Mouse (Mus musculus): Measurements from ENCODE around the gene Mest. TPM values are rescaled to one million over a fixed set of nuclear protein-coding genes. Genes with fewer than 3 reads are reported as not detected.
A peak's percentile ranks its signal among the peaks of the same experiment; 100 is the strongest.

Gene Mest
- 1 to 10 TPM; 1.6 to 2.4 TPM for total RNA-seq (2021)
- long read RNA-seq, experiment 1, transcript Mest-211 (12 exons, 2,561 nt) = major isoform, 7 of 8 reads
- long read RNA-seq, experiment 1, partial matches to known transcripts = 1 of 8 reads
- long read RNA-seq, experiment 1, other reads (novel, unspliced or antisense) = 0 of 8 reads
- long read RNA-seq, experiment 2 = 0 reads

- intact Hi-C loops (cut with DNase I) = no loop called here
- H3K4me3 ChIP-seq = no peak within 1 kb of the TSS
- DNase-seq = no peak
- no peak within 1 kb of the TSS for H3K27ac ChIP-seq
- TF ChIP-seq CTCF (IDR thresholded peaks at IDR 0.05) = no peak
These were observed at the start of gene Mest for GRCm38 (mm10) chr6:30723331-30723730. Mest (plus strand) TSS chr6:30723547.

GRCm38 (mm10) chr6:30673764-30674561 lies 49.4 kb upstream of the Mest start:
- peak; percentile 56 for DNase-seq
- H3K4me3 ChIP-seq = peak overlapping the region; percentile 70
- TF ChIP-seq CTCF (IDR thresholded peaks at IDR 0.05) = no peak
- intact Hi-C loops (cut with DNase I) = no loop called here
- H3K27ac ChIP-seq = peak overlapping the region; percentile 73

DNA sequence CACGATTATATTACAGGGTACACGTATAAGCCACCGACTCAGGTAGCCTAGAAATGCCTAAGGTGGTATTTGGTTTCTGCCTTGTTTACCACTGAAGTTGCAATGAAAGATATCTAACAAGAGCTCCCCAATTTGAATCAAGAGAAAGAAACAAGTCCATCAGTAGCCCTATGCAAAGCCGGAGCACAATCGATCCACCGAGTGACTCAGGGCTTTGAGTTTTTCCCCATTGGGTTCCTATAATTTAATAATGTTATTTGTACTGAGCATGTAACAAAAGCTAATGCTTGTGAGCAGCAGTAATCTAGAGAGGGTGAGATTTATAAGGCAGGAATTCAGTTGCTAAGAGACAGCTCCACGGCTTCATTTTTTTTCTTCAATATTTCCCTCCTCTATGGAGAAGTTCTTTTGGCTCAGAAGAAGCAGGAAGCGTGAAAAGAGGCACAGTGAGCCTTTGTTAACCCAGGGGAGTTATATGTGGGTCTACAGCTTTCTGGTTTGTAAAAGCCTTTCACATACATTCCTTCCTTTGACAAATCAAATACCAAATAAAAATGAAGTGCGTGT lies 48.5 kb upstream of the Mest start:
- TF ChIP-seq CTCF (IDR thresholded peaks at IDR 0.05) = no peak
- H3K27ac ChIP-seq = peak overlapping the region; percentile 73

GRCm38 (mm10) chr6:30675281-30675771 lies 48.0 kb upstream of the Mest start:
- TF ChIP-seq CTCF (IDR thresholded peaks at IDR 0.05) = no peak
- peak; percentile 60 for DNase-seq
- intact Hi-C loops (cut with DNase I) = no loop called here
- Histone ChIP-seq H3K27ac (peak overlapping the region; percentile 73), H3K4me3 (peak overlapping the region; percentile 70)

More for the DNA sequence above, 48.5 kb upstream of the Mest start:
- DNase-seq = no peak
- intact Hi-C loops (cut with DNase I) = no loop called here
- peak overlapping the region; percentile 70 for H3K4me3 ChIP-seq

GRCm38 (mm10) chr6:30676506-30676905 lies 46.8 kb upstream of the Mest start:
- no peak overlapping the region for H3K4me3 ChIP-seq
- no peak for DNase-seq
- H3K27ac ChIP-seq = no peak overlapping the region
- intact Hi-C loops (cut with DNase I) = no loop called here
- TF ChIP-seq CTCF (IDR thresholded peaks at IDR 0.05) = no peak

DNA sequence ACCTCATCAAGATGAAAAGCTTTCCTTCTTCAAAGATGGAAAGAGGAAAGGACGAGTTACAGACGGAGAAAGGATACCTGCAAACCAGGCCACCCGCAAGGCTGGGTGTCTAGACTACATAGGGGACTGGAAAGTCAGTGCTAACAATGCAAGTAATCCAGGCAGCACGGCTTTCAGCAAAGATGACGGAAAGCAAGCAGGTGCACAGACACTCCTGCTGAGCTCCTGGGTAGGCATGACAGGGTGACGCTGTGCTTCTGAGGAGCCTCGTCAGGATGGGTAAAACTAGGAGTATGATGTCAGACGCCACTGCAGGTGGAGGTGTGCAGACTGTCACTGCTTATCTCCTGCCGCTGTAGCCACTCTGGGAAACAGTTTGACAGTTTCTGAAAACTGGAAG lies 45.8 kb upstream of the Mest start:
- no peak overlapping the region for H3K4me3 ChIP-seq
- H3K27ac ChIP-seq = no peak overlapping the region
- no peak for TF ChIP-seq CTCF (IDR thresholded peaks at IDR 0.05)
- intact Hi-C loops (cut with DNase I) = no loop called here
- DNase-seq = no peak

- intact Hi-C loops (cut with DNase I) = no loop called here
These were observed 44.9 kb upstream of the Mest start for GRCm38 (mm10) chr6:30678482-30678881.

GRCm38 (mm10) chr6:30679567-30679966 lies 43.8 kb upstream of the Mest start:
- TF ChIP-seq CTCF (IDR thresholded peaks at IDR 0.05) = no peak
- no peak for DNase-seq
- intact Hi-C loops (cut with DNase I) = no loop called here
- Histone ChIP-seq H3K4me3 (no peak overlapping the region), H3K27ac (no peak overlapping the region)

More at GRCm38 (mm10) chr6:30678482-30678881, 44.9 kb upstream of the Mest start:
- no peak overlapping the region for H3K27ac ChIP-seq
- H3K4me3 ChIP-seq = no peak overlapping the region
- no peak for TF ChIP-seq CTCF (IDR thresholded peaks at IDR 0.05)
- DNase-seq = no peak

DNA sequence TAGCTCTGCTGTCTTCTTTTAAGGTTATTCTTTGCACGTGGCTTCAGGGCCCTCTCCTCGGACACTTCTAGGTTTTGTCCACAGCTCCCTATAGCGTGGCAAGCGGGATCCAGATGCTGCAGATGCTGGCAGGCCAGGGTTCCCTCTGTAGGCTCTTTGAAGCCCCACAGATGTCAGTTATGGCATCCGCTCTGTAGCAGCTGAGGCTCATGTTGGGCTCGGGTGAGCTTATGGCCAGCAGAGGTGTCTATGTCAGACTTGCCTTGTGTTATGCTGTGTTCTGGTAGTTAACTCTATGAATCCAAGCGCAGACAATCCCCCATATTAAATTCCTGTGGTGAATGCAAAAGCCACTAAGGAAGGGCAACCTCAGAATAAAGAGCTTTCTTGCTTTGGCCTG lies 42.9 kb upstream of the Mest start:
- Histone ChIP-seq H3K27ac (no peak overlapping the region), H3K4me3 (no peak overlapping the region)
- intact Hi-C loops (cut with DNase I) = no loop called here
- no peak for TF ChIP-seq CTCF (IDR thresholded peaks at IDR 0.05)
- DNase-seq = no peak

GRCm38 (mm10) chr6:30681935-30682900 lies 41.1 kb upstream of the Mest start:
- intact Hi-C loops (cut with DNase I) = no loop called here
- peak; percentile 68 for DNase-seq
- TF ChIP-seq CTCF (IDR thresholded peaks at IDR 0.05) = no peak
- Histone ChIP-seq H3K27ac (peak overlapping the region; percentile 70), H3K4me3 (peak overlapping the region; percentile 53)

- no peak overlapping the region for H3K27ac ChIP-seq
- intact Hi-C loops (cut with DNase I) = loop anchor here (2.0 kb wide), 1 partner anchor 52 kb away; no protein-coding TSS in a partner anchor
- H3K4me3 ChIP-seq = no peak overlapping the region
- no peak for DNase-seq
- no peak for TF ChIP-seq CTCF (IDR thresholded peaks at IDR 0.05)
These were observed 38.8 kb upstream of the Mest start for GRCm38 (mm10) chr6:30684570-30684969.

DNA sequence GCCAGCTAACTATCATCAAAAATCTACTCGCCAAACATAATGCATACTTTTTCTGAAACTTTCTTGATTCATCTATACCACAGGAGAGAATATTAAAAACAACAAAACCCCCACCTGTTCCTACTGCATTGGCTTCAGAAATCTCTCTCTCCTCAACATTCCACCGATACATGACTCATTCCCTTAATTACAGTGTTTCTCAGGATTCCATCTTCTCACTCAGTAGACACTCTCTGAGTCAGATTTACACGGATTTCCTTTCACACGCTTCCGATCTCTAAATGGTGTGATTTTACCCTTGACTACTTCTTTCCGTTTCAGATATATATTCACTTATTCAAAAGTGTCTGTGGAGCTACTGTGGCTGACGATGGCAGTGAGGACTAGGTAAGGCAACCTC lies 36.1 kb upstream of the Mest start:
- no peak overlapping the region for H3K4me3 ChIP-seq
- no peak for DNase-seq
- no peak for TF ChIP-seq CTCF (IDR thresholded peaks at IDR 0.05)
- intact Hi-C loops (cut with DNase I) = no loop called here
- H3K27ac ChIP-seq = no peak overlapping the region
